7 mouse cellular contexts compared by ENCODE assay signal in the genomic region with DNA sequence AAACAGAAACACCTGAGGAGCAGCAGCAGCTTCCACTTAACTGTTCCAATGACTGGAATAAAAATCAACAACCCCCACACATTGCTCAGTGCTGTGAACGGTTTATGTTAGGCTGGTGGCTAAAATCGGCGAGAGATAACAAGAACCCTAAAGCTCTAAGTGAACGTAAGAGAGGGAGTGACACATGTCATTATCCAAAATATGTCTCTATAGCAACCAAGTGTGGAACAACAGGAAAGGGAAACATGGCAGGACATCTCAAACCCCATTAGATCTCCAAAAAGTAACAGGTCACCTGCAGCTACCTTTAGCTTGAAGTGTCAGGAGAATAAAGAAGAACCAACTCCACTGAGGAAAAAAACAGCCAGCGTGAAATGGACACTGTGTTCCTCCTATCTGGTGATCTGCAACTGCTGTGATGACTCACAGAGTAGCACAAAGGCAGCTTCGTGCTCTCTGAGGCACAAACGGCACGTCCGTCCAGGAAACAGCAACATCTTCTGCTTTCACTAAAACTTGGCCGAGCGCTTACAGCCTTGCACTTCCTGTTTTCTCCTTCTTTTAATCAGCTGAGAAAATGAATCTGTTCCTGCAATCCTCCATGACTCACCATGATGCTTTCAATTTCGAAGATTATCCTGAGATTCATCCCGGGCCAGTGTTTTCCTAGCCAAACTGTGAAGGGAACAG. TPM values are rescaled to one million over a fixed set of nuclear protein-coding genes. Genes with fewer than 3 reads are reported as not detected.
DNase-seq lines count a peak whose midpoint lies in the region; ATAC-seq and TF ChIP-seq lines count a peak whose summit lies in the region.

No protein-coding gene starts in this region.

- H3K27ac ChIP-seq in testis, adult 2 months (ENCODE audit: control insufficient read depth, insufficient read depth, low read depth, low read length), result peak overlapping the region; percentile 39; the same call in 1 of the 2 replicates
- no peak overlapping the region for H3K27ac ChIP-seq in heart, embryonic 15.5 days
- H3K27ac ChIP-seq in forebrain, embryonic 15.5 days (replicated peaks), result no peak overlapping the region

- no peaks in the 10 kb centered on the region for H3K9me3 ChIP-seq in heart, embryonic 15.5 days (replicated peaks)
- no peaks in the 10 kb centered on the region for H3K9me3 ChIP-seq in forebrain, embryonic 15.5 days

- no peak for TF ChIP-seq POLR2A in testis, adult 2 months (IDR thresholded peaks at IDR 0.05; ENCODE audit: control insufficient read depth, low read depth, low read length)

- no peaks in the 10 kb centered on the region for H3K4me1 ChIP-seq in testis, adult 2 months (ENCODE audit: control insufficient read depth, insufficient read depth, low read length)
- peaks cover 7% of the 10 kb centered on the region; the same call in 1 of the 2 replicates for H3K4me1 ChIP-seq in heart, embryonic 15.5 days (replicated peaks)
- H3K4me1 ChIP-seq in forebrain, embryonic 15.5 days, result no peaks in the 10 kb centered on the region

- H3K4me3 ChIP-seq in testis, adult 2 months (ENCODE audit: control insufficient read depth, low read depth, low read length), result no peak overlapping the region
- no peak overlapping the region for H3K4me3 ChIP-seq in heart, embryonic 15.5 days
- H3K4me3 ChIP-seq in forebrain, embryonic 15.5 days, result no peak overlapping the region

- no peaks in the 10 kb centered on the region for H3K27me3 ChIP-seq in testis, adult 2 months (ENCODE audit: control insufficient read depth, insufficient read depth, low read length)
- H3K27me3 ChIP-seq in heart, embryonic 15.5 days, result no peaks in the 10 kb centered on the region
- H3K27me3 ChIP-seq in forebrain, embryonic 15.5 days, result no peaks in the 10 kb centered on the region

- no peak overlapping the region for H3K9ac ChIP-seq in heart, embryonic 15.5 days
- H3K9ac ChIP-seq in forebrain, embryonic 15.5 days (replicated peaks), result no peak overlapping the region

- DNase-seq in testis, postnatal 10 days (ENCODE audit: low spot score), result no peak
- peak; percentile 40 for DNase-seq in adrenal gland, postnatal 10 days
- peak; percentile 17 for DNase-seq in lung, postnatal 10 days
- peak; percentile 46 to 63 for DNase-seq in urinary bladder, postnatal 36 days (ENCODE audit: low spot score in 2 of 2)

- 36% methylated on average over 13 of the region's 13 CpGs for WGBS in heart, embryonic 15.5 days
- WGBS in forebrain, embryonic 15.5 days, result 81% methylated on average over 13 of the region's 13 CpGs

- peak; percentile 62; the same call in 1 of the 2 replicates for ATAC-seq in heart, embryonic 15.5 days (replicated peaks; ENCODE audit: insufficient number of reproducible peaks, insufficient read depth, low FRiP score, low read depth)
- ATAC-seq in forebrain, embryonic 15.5 days (replicated peaks), result no peak

- peak overlapping the region; percentile 37; the same call in 1 of the 2 replicates for H3K4me2 ChIP-seq in heart, embryonic 15.5 days
- H3K4me2 ChIP-seq in forebrain, embryonic 15.5 days (replicated peaks), result no peak overlapping the region

- no peaks in the 10 kb centered on the region for H3K36me3 ChIP-seq in testis, adult 2 months (ENCODE audit: control insufficient read depth, insufficient read depth, low read length)
- no peaks in the 10 kb centered on the region for H3K36me3 ChIP-seq in heart, embryonic 15.5 days
- H3K36me3 ChIP-seq in forebrain, embryonic 15.5 days, result no peaks in the 10 kb centered on the region

- TF ChIP-seq CTCF in testis, adult 2 months (IDR thresholded peaks at IDR 0.05; ENCODE audit: control insufficient read depth, insufficient read depth, insufficient replicate concordance, low read depth, low read length), result no peak

RNA-seq across cellular contexts. Expression of a gene that starts 23.5 kb away (rescaled TPM):
- polyA plus RNA-seq in testis, adult 2 months (2012; rRNA removed), result 1.8 and 1.9 TPM in 2 replicates
- total RNA-seq in adrenal gland, postnatal 10 days (2021), result 10 to 100 TPM; 13.5 to 18.5 TPM
- 9.8 and 10.9 TPM in 2 replicates for polyA plus RNA-seq in heart, embryonic 15.5 days (2015; fragmentation: Nextera tagmentation; extraction: Ambion mirVana)
- 7.9 and 8.2 TPM in 2 replicates for polyA plus RNA-seq in forebrain, embryonic 15.5 days (2015; fragmentation: Nextera tagmentation; extraction: Ambion mirVana)
